Mouse (Mus musculus): ENCODE data around the gene Krt71. TPM values are rescaled to one million over a fixed set of nuclear protein-coding genes. Genes with fewer than 3 reads are reported as not detected.

Gene Krt71
- polyA plus RNA-seq, 1 experiment from 2014 or later, result not detected

Small RNA genes within 50 kb of the gene (microRNA-seq; reads per million reads assigned to microRNA genes)
- gene Gm44323 (not detected), gene Gm44342 (not detected)

Other genes with a start within 250 kb of the Krt71 start
- 0.50 TPM in 1 of 2 replicates, not detected in the other for gene Gm49425, start 225.8 kb downstream of the Krt71 start, polyA plus RNA-seq (2015; fragmentation: Nextera tagmentation; extraction: Ambion mirVana)
- 0.09 and 0.13 TPM in 2 replicates for gene Krt84, start 210.3 kb downstream of the Krt71 start, polyA plus RNA-seq (2015; fragmentation: Nextera tagmentation; extraction: Ambion mirVana)
- gene Krt82, start 192.4 kb downstream of the Krt71 start, polyA plus RNA-seq (2015; fragmentation: Nextera tagmentation; extraction: Ambion mirVana), result not detected in 2 replicates
- 0.08 TPM in 1 of 2 replicates, not detected in the other for gene Krt90, start 180.2 kb downstream of the Krt71 start, polyA plus RNA-seq (2015; fragmentation: Nextera tagmentation; extraction: Ambion mirVana)
- 0.31 and 0.52 TPM in 2 replicates for gene Krt75, start 169.2 kb downstream of the Krt71 start, polyA plus RNA-seq (2015; fragmentation: Nextera tagmentation; extraction: Ambion mirVana)
- not detected in 2 replicates for gene Gm5414, start 114.9 kb downstream of the Krt71 start, polyA plus RNA-seq (2015; fragmentation: Nextera tagmentation; extraction: Ambion mirVana)
- not detected in 2 replicates for gene Gm5478, start 95.7 kb downstream of the Krt71 start, polyA plus RNA-seq (2015; fragmentation: Nextera tagmentation; extraction: Ambion mirVana)
- not detected in 2 replicates for gene Krt6b, start 62.8 kb downstream of the Krt71 start, polyA plus RNA-seq (2015; fragmentation: Nextera tagmentation; extraction: Ambion mirVana)
- 1.1 and 1.7 TPM in 2 replicates for gene Krt6a, start 48.8 kb downstream of the Krt71 start, polyA plus RNA-seq (2015; fragmentation: Nextera tagmentation; extraction: Ambion mirVana)
- 199 and 235 TPM in 2 replicates for gene Krt5, start 30.2 kb downstream of the Krt71 start, polyA plus RNA-seq (2015; fragmentation: Nextera tagmentation; extraction: Ambion mirVana)
- 0.11 and 0.49 TPM in 2 replicates for gene Krt72, start 43.4 kb upstream of the Krt71 start, polyA plus RNA-seq (2015; fragmentation: Nextera tagmentation; extraction: Ambion mirVana)
- not detected in 2 replicates for gene Krt73, start 59.2 kb upstream of the Krt71 start, polyA plus RNA-seq (2015; fragmentation: Nextera tagmentation; extraction: Ambion mirVana)
- 0.47 and 0.57 TPM in 2 replicates for gene Krt2, start 75.1 kb upstream of the Krt71 start, polyA plus RNA-seq (2015; fragmentation: Nextera tagmentation; extraction: Ambion mirVana)
- gene Krt1, start 107.7 kb upstream of the Krt71 start, polyA plus RNA-seq (2015; fragmentation: Nextera tagmentation; extraction: Ambion mirVana), result 13.3 and 15.8 TPM in 2 replicates
- 0.25 and 0.31 TPM in 2 replicates for gene Krt77, start 126.6 kb upstream of the Krt71 start, polyA plus RNA-seq (2015; fragmentation: Nextera tagmentation; extraction: Ambion mirVana)
- gene Krt76, start 149.8 kb upstream of the Krt71 start, polyA plus RNA-seq (2015; fragmentation: Nextera tagmentation; extraction: Ambion mirVana), result not detected in 2 replicates
- gene Krt4, start 181.6 kb upstream of the Krt71 start, polyA plus RNA-seq (2015; fragmentation: Nextera tagmentation; extraction: Ambion mirVana), result 4.1 and 6.3 TPM in 2 replicates
- gene Krt79, start 197.2 kb upstream of the Krt71 start, polyA plus RNA-seq (2015; fragmentation: Nextera tagmentation; extraction: Ambion mirVana), result 0.15 and 0.20 TPM in 2 replicates
- gene Krt78, start 211.2 kb upstream of the Krt71 start, polyA plus RNA-seq (2015; fragmentation: Nextera tagmentation; extraction: Ambion mirVana), result 0.06 TPM in 1 of 2 replicates, not detected in the other